Mouse (Mus musculus): ENCODE results near the gene Smad6. TPM values are rescaled to one million over a fixed set of nuclear protein-coding genes. Genes with fewer than 3 reads are reported as not detected.

Smad6 gene
- polyA plus RNA-seq, 1 experiment: 2.0 TPM

DNA sequence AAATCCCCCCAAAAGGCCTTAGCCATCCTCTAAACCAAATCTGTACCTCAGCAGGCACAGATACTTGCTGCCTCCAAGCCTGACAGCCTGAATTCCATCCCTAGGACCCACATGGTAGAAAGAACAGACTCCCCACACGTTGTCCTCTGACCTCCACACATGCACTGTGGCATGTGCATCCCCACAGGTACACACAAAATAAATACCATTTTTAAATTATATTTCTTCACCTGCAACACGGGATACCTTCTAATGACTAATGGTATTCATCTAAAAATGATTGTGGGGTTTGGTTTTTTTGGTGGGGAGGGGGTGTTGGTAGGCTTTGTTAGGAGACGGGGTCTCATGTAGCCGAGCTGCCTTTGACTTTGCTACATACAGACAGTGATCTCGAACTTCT is 28.6 kb downstream of the Smad6 start:
- no peak overlapping the region for H3K27ac ChIP-seq (ENCODE audit: insufficient read depth, low read length)
- no peak for DNase-seq
- 89% methylated on average over 5 of the region's 5 CpGs for WGBS
- no peaks in the 10 kb centered on the region for H3K27me3 ChIP-seq (ENCODE audit: control insufficient read depth, insufficient read depth, low read length)
- no peak overlapping the region for H3K4me3 ChIP-seq (replicated peaks; ENCODE audit: insufficient read depth, low read depth, low read length)
- no peak for TF ChIP-seq CTCF (IDR thresholded peaks at IDR 0.05; ENCODE audit: borderline replicate concordance, insufficient read depth, low read depth, low read length)
- TF ChIP-seq POLR2A (IDR thresholded peaks at IDR 0.05; ENCODE audit: borderline replicate concordance, insufficient read depth, low read length): no peak
- no peaks in the 10 kb centered on the region; the same call in 1 of the 2 replicates for H3K4me1 ChIP-seq (ENCODE audit: control insufficient read depth, insufficient read depth, low read length)

- WGBS: 78% methylated on average over 4 of the region's 4 CpGs
- no peak for DNase-seq
- TF ChIP-seq POLR2A (IDR thresholded peaks at IDR 0.05; ENCODE audit: borderline replicate concordance, insufficient read depth, low read length) (no peak), CTCF (IDR thresholded peaks at IDR 0.05; ENCODE audit: borderline replicate concordance, insufficient read depth, low read depth, low read length) (no peak)
Measured at GRCm38 (mm10) chr9:63992761-63993160, 29.1 kb downstream of the Smad6 start.

GRCm38 (mm10) chr9:63991193-63991592 is 30.7 kb downstream of the Smad6 start:
- TF ChIP-seq POLR2A (IDR thresholded peaks at IDR 0.05; ENCODE audit: borderline replicate concordance, insufficient read depth, low read length) (no peak), CTCF (IDR thresholded peaks at IDR 0.05; ENCODE audit: borderline replicate concordance, insufficient read depth, low read depth, low read length) (no peak)
- no peak overlapping the region for H3K27ac ChIP-seq (ENCODE audit: insufficient read depth, low read length)
- no peaks in the 10 kb centered on the region; the same call in 1 of the 2 replicates for H3K4me1 ChIP-seq (ENCODE audit: control insufficient read depth, insufficient read depth, low read length)
- no peak overlapping the region for H3K4me3 ChIP-seq (replicated peaks; ENCODE audit: insufficient read depth, low read depth, low read length)
- 74% methylated on average over 4 of the region's 4 CpGs for WGBS
- DNase-seq: no peak
- no peaks in the 10 kb centered on the region for H3K27me3 ChIP-seq (ENCODE audit: control insufficient read depth, insufficient read depth, low read length)

More at GRCm38 (mm10) chr9:63992761-63993160, 29.1 kb downstream of the Smad6 start:
- H3K27ac ChIP-seq (ENCODE audit: insufficient read depth, low read length): no peak overlapping the region
- no peaks in the 10 kb centered on the region for H3K27me3 ChIP-seq (ENCODE audit: control insufficient read depth, insufficient read depth, low read length)
- no peak overlapping the region for H3K4me3 ChIP-seq (replicated peaks; ENCODE audit: insufficient read depth, low read depth, low read length)
- no peaks in the 10 kb centered on the region; the same call in 1 of the 2 replicates for H3K4me1 ChIP-seq (ENCODE audit: control insufficient read depth, insufficient read depth, low read length)

GRCm38 (mm10) chr9:63989641-63990040 is 32.2 kb downstream of the Smad6 start:
- 28% methylated on average over 8 of the region's 8 CpGs for WGBS
- no peak for TF ChIP-seq POLR2A (IDR thresholded peaks at IDR 0.05; ENCODE audit: borderline replicate concordance, insufficient read depth, low read length)
- TF ChIP-seq CTCF (IDR thresholded peaks at IDR 0.05; ENCODE audit: borderline replicate concordance, insufficient read depth, low read depth, low read length): no peak
- no peak overlapping the region for H3K27ac ChIP-seq (ENCODE audit: insufficient read depth, low read length)

GRCm38 (mm10) chr9:63989214-63989613 is 32.6 kb downstream of the Smad6 start:
- DNase-seq: no peak
- H3K4me1 ChIP-seq (ENCODE audit: control insufficient read depth, insufficient read depth, low read length): no peaks in the 10 kb centered on the region; the same call in 1 of the 2 replicates
- H3K27me3 ChIP-seq (ENCODE audit: control insufficient read depth, insufficient read depth, low read length): no peaks in the 10 kb centered on the region
- TF ChIP-seq CTCF (IDR thresholded peaks at IDR 0.05; ENCODE audit: borderline replicate concordance, insufficient read depth, low read depth, low read length): no peak
- no peak for TF ChIP-seq POLR2A (IDR thresholded peaks at IDR 0.05; ENCODE audit: borderline replicate concordance, insufficient read depth, low read length)
- no peak overlapping the region for H3K4me3 ChIP-seq (replicated peaks; ENCODE audit: insufficient read depth, low read depth, low read length)
- H3K27ac ChIP-seq (ENCODE audit: insufficient read depth, low read length): no peak overlapping the region
- WGBS: 89% methylated on average over 12 of the region's 12 CpGs

More at GRCm38 (mm10) chr9:63989641-63990040, 32.2 kb downstream of the Smad6 start:
- H3K4me1 ChIP-seq (ENCODE audit: control insufficient read depth, insufficient read depth, low read length): no peaks in the 10 kb centered on the region; the same call in 1 of the 2 replicates
- no peak for DNase-seq
- no peak overlapping the region for H3K4me3 ChIP-seq (replicated peaks; ENCODE audit: insufficient read depth, low read depth, low read length)
- H3K27me3 ChIP-seq (ENCODE audit: control insufficient read depth, insufficient read depth, low read length): no peaks in the 10 kb centered on the region

DNA sequence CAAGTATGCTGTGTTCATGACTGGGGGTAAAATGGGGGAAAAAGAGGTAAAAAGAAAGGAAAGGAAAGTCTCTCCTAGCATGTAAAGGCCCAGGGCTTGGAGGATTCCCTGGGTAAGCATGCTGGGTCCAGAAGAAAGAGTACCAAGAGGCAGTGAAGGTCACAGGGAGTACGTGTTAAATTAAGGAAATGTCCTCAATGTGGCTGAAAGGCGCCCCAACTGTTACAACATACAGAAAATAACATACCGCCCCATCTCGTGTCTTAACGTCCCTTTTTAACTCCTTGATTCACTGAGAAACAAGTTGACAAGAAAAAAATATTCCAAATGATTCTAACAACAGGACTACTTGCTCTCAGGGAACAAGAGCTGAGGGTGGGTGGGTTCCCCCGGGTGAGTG is 36.7 kb downstream of the Smad6 start:
- no peaks in the 10 kb centered on the region for H3K27me3 ChIP-seq (ENCODE audit: control insufficient read depth, insufficient read depth, low read length)
- H3K4me3 ChIP-seq (replicated peaks; ENCODE audit: insufficient read depth, low read depth, low read length): no peak overlapping the region
- DNase-seq: no peak
- TF ChIP-seq POLR2A (IDR thresholded peaks at IDR 0.05; ENCODE audit: borderline replicate concordance, insufficient read depth, low read length): no peak
- H3K27ac ChIP-seq (ENCODE audit: insufficient read depth, low read length): no peak overlapping the region
- no peaks in the 10 kb centered on the region; the same call in 1 of the 2 replicates for H3K4me1 ChIP-seq (ENCODE audit: control insufficient read depth, insufficient read depth, low read length)
- WGBS: 86% methylated on average over 6 of the region's 6 CpGs

DNA sequence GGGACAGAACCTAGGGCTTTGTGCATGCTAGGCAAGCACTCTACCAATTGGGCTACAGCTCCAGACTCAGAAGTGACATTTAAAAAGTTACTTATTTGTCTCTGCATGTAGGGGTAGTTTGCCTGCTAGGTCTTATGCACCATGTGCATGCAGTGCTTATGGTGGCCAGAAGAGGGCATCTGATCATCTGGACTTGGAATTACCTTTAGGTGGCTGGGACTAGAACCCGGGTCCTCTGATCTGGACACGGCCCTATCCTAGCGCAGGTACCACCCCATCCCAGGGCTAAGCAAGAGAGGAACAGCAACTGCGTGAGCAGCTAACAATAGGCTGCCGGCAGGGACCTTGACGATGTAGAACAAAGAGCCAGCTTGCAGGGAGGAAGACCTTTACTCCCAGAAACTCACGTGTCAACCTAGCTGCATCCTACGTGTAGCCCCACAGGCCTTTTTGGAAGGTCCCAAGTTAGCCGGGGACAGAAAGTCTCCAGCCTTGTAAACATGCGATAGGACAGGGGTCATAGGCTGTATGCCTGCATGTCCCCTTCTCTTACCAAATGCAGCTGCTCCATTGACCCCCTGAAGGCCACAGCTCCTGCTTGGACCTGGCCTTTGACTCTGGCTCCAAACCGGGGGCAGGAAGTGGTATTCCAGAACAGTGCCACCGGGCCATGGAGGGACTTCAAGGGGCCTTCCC is 38.8 kb downstream of the Smad6 start:
- no peak for DNase-seq
- WGBS: 88% methylated on average over 12 of the region's 12 CpGs
- Histone ChIP-seq H3K27ac (ENCODE audit: insufficient read depth, low read length) (no peak overlapping the region), H3K4me1 (ENCODE audit: control insufficient read depth, insufficient read depth, low read length) (no peaks in the 10 kb centered on the region), H3K27me3 (ENCODE audit: control insufficient read depth, insufficient read depth, low read length) (no peaks in the 10 kb centered on the region), H3K4me3 (replicated peaks; ENCODE audit: insufficient read depth, low read depth, low read length) (no peak overlapping the region)
- TF ChIP-seq CTCF (IDR thresholded peaks at IDR 0.05; ENCODE audit: borderline replicate concordance, insufficient read depth, low read depth, low read length) (peak; percentile 10; the same call in 1 of the 2 replicates), POLR2A (IDR thresholded peaks at IDR 0.05; ENCODE audit: borderline replicate concordance, insufficient read depth, low read length) (no peak)

GRCm38 (mm10) chr9:63981912-63982311 is 39.9 kb downstream of the Smad6 start:
- H3K4me3 ChIP-seq (replicated peaks; ENCODE audit: insufficient read depth, low read depth, low read length): no peak overlapping the region
- no peaks in the 10 kb centered on the region for H3K27me3 ChIP-seq (ENCODE audit: control insufficient read depth, insufficient read depth, low read length)
- no peak overlapping the region for H3K27ac ChIP-seq (ENCODE audit: insufficient read depth, low read length)
- DNase-seq: no peak
- WGBS: 14% methylated on average over 4 of the region's 4 CpGs
- H3K4me1 ChIP-seq (ENCODE audit: control insufficient read depth, insufficient read depth, low read length): no peaks in the 10 kb centered on the region
- TF ChIP-seq CTCF (IDR thresholded peaks at IDR 0.05; ENCODE audit: borderline replicate concordance, insufficient read depth, low read depth, low read length) (no peak), POLR2A (IDR thresholded peaks at IDR 0.05; ENCODE audit: borderline replicate concordance, insufficient read depth, low read length) (no peak)
